ENCODE assay signal across 7 mouse cellular contexts in genomic region chr3:27631112-27631511, GRCm38 (mm10).
DNase-seq lines count a peak whose midpoint lies in the region; ATAC-seq and TF ChIP-seq lines count a peak whose summit lies in the region.

No protein-coding gene starts in this region.

- TF ChIP-seq POLR2A in lung, adult 2 months (IDR thresholded peaks at IDR 0.05; ENCODE audit: borderline replicate concordance, extremely low read depth, low read depth, low read length) = no peak

- H3K9me3 ChIP-seq in forebrain, embryonic 15.5 days = no peaks in the 10 kb centered on the region
- H3K9me3 ChIP-seq in heart, embryonic 15.5 days (replicated peaks) = no peaks in the 10 kb centered on the region

- no peak overlapping the region for H3K4me2 ChIP-seq in forebrain, embryonic 15.5 days (replicated peaks)
- H3K4me2 ChIP-seq in heart, embryonic 15.5 days = peak overlapping the region; percentile 31; the same call in 1 of the 2 replicates

- DNase-seq in lung, adult 18-20 months = peak; percentile 46 to 61
- DNase-seq in lung, adult 2 months = no peak
- peak; percentile 74 for DNase-seq in lung, postnatal 36 days
- no peak for DNase-seq in ovary, adult 18-20 months (ENCODE audit: low spot score)
- no peak for DNase-seq in natural killer cell, adult 2 months (ENCODE audit: low spot score in 2 of 2)

- no peak overlapping the region for H3K27ac ChIP-seq in forebrain, embryonic 15.5 days (replicated peaks)
- peak overlapping the region; percentile 84 for H3K27ac ChIP-seq in heart, embryonic 15.5 days

- TF ChIP-seq CTCF in lung, adult 2 months (IDR thresholded peaks at IDR 0.05; ENCODE audit: insufficient read depth, low read length) = no peak

- H3K4me3 ChIP-seq in lung, adult 2 months (replicated peaks; ENCODE audit: extremely low read depth, low read depth, low read length) = no peak overlapping the region
- no peak overlapping the region for H3K4me3 ChIP-seq in forebrain, embryonic 15.5 days
- no peak overlapping the region for H3K4me3 ChIP-seq in heart, embryonic 15.5 days

- no peaks in the 10 kb centered on the region for H3K36me3 ChIP-seq in forebrain, embryonic 15.5 days
- 0 out of 2 replicates have a peak, but pooled peaks cover 4% of the 10 kb centered on the region for H3K36me3 ChIP-seq in heart, embryonic 15.5 days

- H3K9ac ChIP-seq in forebrain, embryonic 15.5 days (replicated peaks) = no peak overlapping the region
- H3K9ac ChIP-seq in heart, embryonic 15.5 days = no peak overlapping the region

- ATAC-seq in forebrain, embryonic 15.5 days (replicated peaks) = peak; percentile 69
- ATAC-seq in heart, embryonic 15.5 days (replicated peaks; ENCODE audit: insufficient number of reproducible peaks, insufficient read depth, low FRiP score, low read depth) = peak; percentile 82

- whole genome bisulfite sequencing in lung, adult 2 months = 57% methylated on average over 7 of the region's 7 CpGs
- WGBS in forebrain, embryonic 15.5 days = 65% methylated on average over 7 of the region's 7 CpGs
- 25% methylated on average over 7 of the region's 7 CpGs for WGBS in heart, embryonic 15.5 days

- H3K27me3 ChIP-seq in forebrain, embryonic 15.5 days = no peaks in the 10 kb centered on the region
- no peaks in the 10 kb centered on the region for H3K27me3 ChIP-seq in heart, embryonic 15.5 days

- no peaks in the 10 kb centered on the region for H3K4me1 ChIP-seq in lung, adult 2 months (ENCODE audit: control insufficient read depth, insufficient read depth, low read length)
- peaks cover 4% of the 10 kb centered on the region; the same call in 1 of the 2 replicates for H3K4me1 ChIP-seq in forebrain, embryonic 15.5 days
- H3K4me1 ChIP-seq in heart, embryonic 15.5 days (replicated peaks) = peaks cover 35% of the 10 kb centered on the region

Comparison
In these comparisons a context has a peak if more than half of its experiments do, and no peak if none do; other contexts are left out.
1. DNase-seq: peak in lung, adult 18-20 months (2 of 2) and lung, postnatal 36 days (single experiment); none in lung, adult 2 months (single experiment), ovary, adult 18-20 months (single experiment) and natural killer cell, adult 2 months (0 of 2).